Mouse (Mus musculus): Measurements from ENCODE around the gene Gm4498. TPM values are rescaled to one million over a fixed set of nuclear protein-coding genes. Genes with fewer than 3 reads are reported as not detected.
"Not testable (repeated sequence)": the region's sequence is repeated elsewhere in the genome, so short reads cannot be mapped to it uniquely, and the experiment has no call there.

Gm4498 gene
- polyA plus RNA-seq (2014; fragmentation: Nextera tagmentation; extraction: Ambion mirVana) = not detected in 2 replicates

- not testable (repeated sequence) for H3K4me1 ChIP-seq (ENCODE audit: control insufficient read depth, insufficient read depth, low read length); ATAC-seq (ENCODE audit: insufficient number of reproducible peaks, insufficient read depth, low FRiP score, low read depth); H3K27ac ChIP-seq (ENCODE audit: low read length); H3K27me3 ChIP-seq (ENCODE audit: control insufficient read depth, insufficient read depth, low read length); H3K36me3 ChIP-seq (ENCODE audit: control insufficient read depth, insufficient read depth, low read length); H3K9me3 ChIP-seq (ENCODE audit: control insufficient read depth, low read depth, low read length); H3K9ac ChIP-seq (replicated peaks; ENCODE audit: low read depth, low read length); H3K4me3 ChIP-seq (ENCODE audit: low read depth, low read length); H3K4me2 ChIP-seq (replicated peaks; ENCODE audit: low read depth, low read length)
- no CpG with 5 or more reads among the region's 2 CpGs for WGBS
These were observed at the start of gene Gm4498 for GRCm38 (mm10) chr7:20233728-20234127. TSS of gene Gm4498 (minus strand) at chr7:20233828.

DNA sequence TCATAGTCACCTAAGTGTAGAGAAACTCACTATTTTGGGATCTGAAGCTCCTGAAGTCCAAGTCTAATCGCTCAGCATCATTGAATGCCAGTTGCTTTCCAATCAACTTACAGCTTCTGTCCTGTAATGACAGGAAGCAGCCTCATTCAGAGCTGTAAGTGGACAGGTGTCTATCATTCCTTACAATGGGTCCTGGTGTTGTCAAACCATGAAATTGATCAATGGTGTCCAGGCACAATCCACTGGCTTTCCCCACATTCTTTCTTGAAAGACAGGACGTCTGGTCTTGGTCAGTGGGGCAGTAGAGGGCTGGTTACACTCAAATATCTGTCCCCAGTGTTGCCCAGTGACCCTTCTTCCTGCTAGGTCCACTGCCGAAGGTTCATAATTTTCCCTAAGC, 29.1 kb upstream of the Gm4498 start, which contains the start of gene Gm5890:
Gene Gm5890 (minus strand): TSS at position 101 of the 400 bp plus-strand sequence.
- not testable (repeated sequence) for H3K36me3 ChIP-seq (ENCODE audit: control insufficient read depth, insufficient read depth, low read length); H3K9ac ChIP-seq (replicated peaks; ENCODE audit: low read depth, low read length); H3K9me3 ChIP-seq (ENCODE audit: control insufficient read depth, low read depth, low read length); ATAC-seq (ENCODE audit: insufficient number of reproducible peaks, insufficient read depth, low FRiP score, low read depth); H3K27ac ChIP-seq (ENCODE audit: low read length); H3K4me3 ChIP-seq (ENCODE audit: low read depth, low read length); H3K4me1 ChIP-seq (ENCODE audit: control insufficient read depth, insufficient read depth, low read length); H3K27me3 ChIP-seq (ENCODE audit: control insufficient read depth, insufficient read depth, low read length); H3K4me2 ChIP-seq (replicated peaks; ENCODE audit: low read depth, low read length)
- WGBS = no CpG with 5 or more reads among the region's 3 CpGs

- WGBS = no CpG with 5 or more reads among the region's 2 CpGs
- not testable (repeated sequence) for H3K27ac ChIP-seq (ENCODE audit: low read length); H3K4me1 ChIP-seq (ENCODE audit: control insufficient read depth, insufficient read depth, low read length); H3K9ac ChIP-seq (replicated peaks; ENCODE audit: low read depth, low read length); ATAC-seq (ENCODE audit: insufficient number of reproducible peaks, insufficient read depth, low FRiP score, low read depth); H3K4me2 ChIP-seq (replicated peaks; ENCODE audit: low read depth, low read length); H3K4me3 ChIP-seq (ENCODE audit: low read depth, low read length); H3K27me3 ChIP-seq (ENCODE audit: control insufficient read depth, insufficient read depth, low read length); H3K36me3 ChIP-seq (ENCODE audit: control insufficient read depth, insufficient read depth, low read length); H3K9me3 ChIP-seq (ENCODE audit: control insufficient read depth, low read depth, low read length)
These were observed 28.1 kb downstream of the Gm4498 start, which contains the start of gene Gm6164 for GRCm38 (mm10) chr7:20205507-20205906. TSS of gene Gm6164 (minus strand) at chr7:20205607.

GRCm38 (mm10) chr7:20193410-20193809, 40.2 kb downstream of the Gm4498 start, which contains the start of gene Vmn1r95:
TSS of gene Vmn1r95 (plus strand) at chr7:20193710.
- ATAC-seq (ENCODE audit: insufficient number of reproducible peaks, insufficient read depth, low FRiP score, low read depth) = not testable (repeated sequence)

More at GRCm38 (mm10) chr7:20193410-20193809, 40.2 kb downstream of the Gm4498 start, which contains the start of gene Vmn1r95:
- H3K36me3 ChIP-seq (ENCODE audit: control insufficient read depth, insufficient read depth, low read length); H3K4me3 ChIP-seq (ENCODE audit: low read depth, low read length); H3K4me1 ChIP-seq (ENCODE audit: control insufficient read depth, insufficient read depth, low read length); H3K9ac ChIP-seq (replicated peaks; ENCODE audit: low read depth, low read length); H3K9me3 ChIP-seq (ENCODE audit: control insufficient read depth, low read depth, low read length); H3K4me2 ChIP-seq (replicated peaks; ENCODE audit: low read depth, low read length); H3K27ac ChIP-seq (ENCODE audit: low read length); H3K27me3 ChIP-seq (ENCODE audit: control insufficient read depth, insufficient read depth, low read length): not testable (repeated sequence)
- WGBS = no CpG with 5 or more reads among the region's 3 CpGs

Other genes starting within 250 kb of the Gm4498 start
- gene Nlrp9b, start 242.4 kb downstream of the Gm4498 start, polyA plus RNA-seq (2014; fragmentation: Nextera tagmentation; extraction: Ambion mirVana) = not detected in 2 replicates
- gene Vmn1r91, start 134.1 kb downstream of the Gm4498 start, polyA plus RNA-seq (2014; fragmentation: Nextera tagmentation; extraction: Ambion mirVana) = not detected in 2 replicates
- gene Gm16442, start 111.2 kb downstream of the Gm4498 start, polyA plus RNA-seq (2014; fragmentation: Nextera tagmentation; extraction: Ambion mirVana) = not detected in 2 replicates
- not detected in 2 replicates for gene Vmn1r93, start 94.7 kb downstream of the Gm4498 start, polyA plus RNA-seq (2014; fragmentation: Nextera tagmentation; extraction: Ambion mirVana)
- gene Vmn1r94, start 65.5 kb downstream of the Gm4498 start, polyA plus RNA-seq (2014; fragmentation: Nextera tagmentation; extraction: Ambion mirVana) = not detected in 2 replicates
- gene Vmn1r95, start 40.1 kb downstream of the Gm4498 start, polyA plus RNA-seq (2014; fragmentation: Nextera tagmentation; extraction: Ambion mirVana) = not detected in 2 replicates
- gene Gm6164, start 28.2 kb downstream of the Gm4498 start, polyA plus RNA-seq (2014; fragmentation: Nextera tagmentation; extraction: Ambion mirVana) = not detected in 2 replicates
- not detected in 2 replicates for gene Gm5890, start 29.0 kb upstream of the Gm4498 start, polyA plus RNA-seq (2014; fragmentation: Nextera tagmentation; extraction: Ambion mirVana)
- not detected in 2 replicates for gene Gm4133, start 100.2 kb upstream of the Gm4498 start, polyA plus RNA-seq (2014; fragmentation: Nextera tagmentation; extraction: Ambion mirVana)
- gene Gm5728, start 141.6 kb upstream of the Gm4498 start, polyA plus RNA-seq (2014; fragmentation: Nextera tagmentation; extraction: Ambion mirVana) = not detected in 2 replicates
- gene Vmn1r100, start 184.1 kb upstream of the Gm4498 start, polyA plus RNA-seq (2014; fragmentation: Nextera tagmentation; extraction: Ambion mirVana) = not detected in 2 replicates
- gene Vmn1r101, start 208.8 kb upstream of the Gm4498 start, polyA plus RNA-seq (2014; fragmentation: Nextera tagmentation; extraction: Ambion mirVana) = not detected in 2 replicates
- not detected in 2 replicates for gene Gm10670, start 241.1 kb upstream of the Gm4498 start, polyA plus RNA-seq (2014; fragmentation: Nextera tagmentation; extraction: Ambion mirVana)